Mouse (Mus musculus) thymus, adult 2 months (tissue): ENCODE results near the gene Ip6k1.

Source experiments
- CTCF ChIP-seq: fragments of 200-500 bp; IDR thresholded peaks from 2 replicates; pipeline ENCODE4 v1.5.1; 2012; ENCODE audit warnings: mild to moderate bottlenecking, control low read depth, low read length, moderate library complexity, borderline replicate concordance; ENCODE audit not compliant: control insufficient read depth, poor library complexity, insufficient read depth; ENCODE audit errors: extremely low read depth
- POLR2A ChIP-seq: fragments of 200-500 bp; IDR thresholded peaks from 2 replicates; pipeline ENCODE4 v1.6.1; 2012; ENCODE audit warnings: mild to moderate bottlenecking, low read length, control low read depth, moderate library complexity; ENCODE audit not compliant: control insufficient read depth, poor library complexity, insufficient read depth; ENCODE audit errors: extremely low read depth

- TF ChIP-seq POLR2A (no peak), CTCF (no peak)
These were observed 93.2 kb downstream of the Ip6k1 start for GRCm38 (mm10) chr9:108095518-108095917.
